1 mouse cellular context compared by ENCODE assay signal in the genomic region with DNA sequence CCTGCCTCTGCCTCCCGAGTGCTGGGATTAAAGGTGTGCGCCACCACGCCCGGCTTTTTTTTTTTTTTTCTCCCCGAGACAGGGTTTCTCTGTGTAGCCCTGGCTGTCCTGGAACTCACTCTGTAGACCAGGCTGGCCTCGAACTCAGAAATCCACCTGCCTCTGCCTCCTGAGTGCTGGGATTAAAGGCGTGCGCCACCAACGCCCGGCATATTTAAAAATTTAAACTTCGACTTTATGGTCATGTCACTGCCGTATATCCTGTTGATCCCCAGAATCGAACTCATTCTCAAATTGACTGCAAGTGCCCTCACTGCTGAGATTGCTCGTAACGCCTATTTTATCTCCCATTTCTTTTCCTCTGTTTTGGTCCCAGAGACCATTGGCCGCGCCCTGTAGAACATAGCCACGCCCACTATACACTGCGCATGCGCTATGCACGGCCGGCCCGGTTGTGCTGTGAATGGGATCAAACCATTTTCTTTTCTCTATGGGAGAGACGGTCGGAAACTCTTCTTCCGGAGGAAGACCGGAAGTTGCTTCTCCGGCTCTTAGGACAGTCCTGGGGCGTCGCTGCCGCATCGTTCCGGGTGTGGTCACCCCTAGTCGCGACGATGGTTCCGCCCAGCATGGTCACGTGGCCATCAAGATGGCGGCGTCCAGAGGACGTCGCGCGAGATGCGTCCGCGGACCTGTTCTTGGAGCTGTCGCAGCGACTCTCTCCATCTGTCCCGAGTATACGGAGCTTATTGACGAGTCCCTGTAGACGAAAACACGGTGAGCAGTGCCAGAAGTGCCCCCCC.
TF ChIP-seq lines count a peak whose summit lies in the region.

A gene (plus strand): TSS at position 627 of the 803 bp plus-strand sequence.
A gene (plus strand): TSS at position 665 of the 803 bp plus-strand sequence.

TF ChIP-seq in MEL, 35 proteins besides CTCF, POLR2A, EP300 and RAD21 (continued from another document):
- peak; percentile 91 for TF ChIP-seq TBP (IDR thresholded peaks at IDR 0.05; ENCODE audit: low read depth, low read length)
- peak; percentile 69; the same call in 1 of the 2 replicates for TF ChIP-seq RCOR1 (IDR thresholded peaks at IDR 0.05; ENCODE audit: low read depth, low read length)
- TF ChIP-seq MAZ (IDR thresholded peaks at IDR 0.05; ENCODE audit: low read depth, low read length): no peak; the same call in 1 of the 2 replicates
- TF ChIP-seq POLR2AphosphoS2 (IDR thresholded peaks at IDR 0.05; ENCODE audit: low read length): peak; percentile 67; the same call in 1 of the 2 replicates
- peak; percentile 99 for TF ChIP-seq SIN3A (IDR thresholded peaks at IDR 0.05; ENCODE audit: low read length)
- peak; percentile 98 for TF ChIP-seq MXI1 (IDR thresholded peaks at IDR 0.05; ENCODE audit: low read depth, low read length)
- no peak for TF ChIP-seq E2F4 (IDR thresholded peaks at IDR 0.05; ENCODE audit: borderline replicate concordance, low read depth, low read length)
- peak; percentile 99 for TF ChIP-seq CHD1 (IDR thresholded peaks at IDR 0.05; ENCODE audit: low read depth, low read length)
- no peak for TF ChIP-seq MYB (IDR thresholded peaks at IDR 0.05; ENCODE audit: low read depth, low read length)
- TF ChIP-seq ZKSCAN1 (IDR thresholded peaks at IDR 0.05; ENCODE audit: low read depth, low read length): no peak
- TF ChIP-seq TCF12 (IDR thresholded peaks at IDR 0.05; ENCODE audit: low read depth, low read length): peak; percentile 68; the same call in 1 of the 2 replicates
- peak; percentile 83 for TF ChIP-seq CHD2 (IDR thresholded peaks at IDR 0.05; ENCODE audit: low read length)
- TF ChIP-seq USF2 (IDR thresholded peaks at IDR 0.05; ENCODE audit: borderline replicate concordance in 1 of 2, insufficient read depth in 1 of 2, low read depth in 1 of 2, low read length in 2 of 2): peak; percentile 59 to 94; a peak in 3 of 4 replicates
- TF ChIP-seq POLR2AphosphoS5 (IDR thresholded peaks at IDR 0.05; ENCODE audit: borderline replicate concordance, low read depth, low read length): no peak
- no peak for TF ChIP-seq BHLHE40 (IDR thresholded peaks at IDR 0.05; ENCODE audit: borderline replicate concordance, low read depth, low read length)
- peak; percentile 97 for TF ChIP-seq MAX (IDR thresholded peaks at IDR 0.05; ENCODE audit: low read length)
- TF ChIP-seq ELF1 (IDR thresholded peaks at IDR 0.05; ENCODE audit: low read depth, low read length): peak; percentile 91
- no peak for TF ChIP-seq UBTF (IDR thresholded peaks at IDR 0.05; ENCODE audit: borderline replicate concordance, insufficient read depth, low read depth, low read length)
- TF ChIP-seq NRF1 (IDR thresholded peaks at IDR 0.05; ENCODE audit: insufficient read depth, low read depth, low read length, poor library complexity, severe bottlenecking): peak; percentile 100
- TF ChIP-seq SMC3 (IDR thresholded peaks at IDR 0.05; ENCODE audit: low read depth, low read length): no peak; the same call in 1 of the 2 replicates
- TF ChIP-seq USF1 (IDR thresholded peaks at IDR 0.05; ENCODE audit: low read depth, low read length): peak; percentile 99
- 0 out of 2 replicates have a peak, but pooled peaks have one; percentile 67 for TF ChIP-seq JUND (IDR thresholded peaks at IDR 0.05; ENCODE audit: low read depth, low read length)
